Mouse (Mus musculus) intestine, postnatal 0 days (tissue): ENCODE measurements around the gene Lmo4. TPM values are rescaled to one million over a fixed set of nuclear protein-coding genes. Genes with fewer than 3 reads are reported as not detected.

Experiments used
- ATAC-seq: fragments of 200-750 bp; cut with Nextera tagmentation; 2 replicates; pipeline ENCODE4 v1.8.0; 2017; ENCODE audit warnings: mild to moderate bottlenecking, moderate TSS enrichment, moderate library complexity
- H3K27ac ChIP-seq: fragments of 300-500 bp; sonication (generic); 2 replicates; pipeline ENCODE4 v1.5.1; 2014; ENCODE audit warnings: mild to moderate bottlenecking, low read depth, low read length, moderate library complexity
- H3K27me3 ChIP-seq: fragments of 300-500 bp; sonication (generic); replicated peaks from 2 replicates; pipeline ENCODE4 v1.6.1; 2014; ENCODE audit warnings: low read length, mixed read lengths; ENCODE audit not compliant: control insufficient read depth, insufficient read depth
- H3K36me3 ChIP-seq: fragments of 300-500 bp; sonication (generic); 2 replicates; pipeline ENCODE4 v1.6.1; 2014; ENCODE audit warnings: mild to moderate bottlenecking, moderate library complexity; ENCODE audit not compliant: control insufficient read depth, insufficient read depth
- H3K4me1 ChIP-seq: fragments of 300-500 bp; sonication (generic); replicated peaks from 2 replicates; pipeline ENCODE4 v1.6.1; 2014; ENCODE audit warnings: antibody characterized with exemption, low read length, mixed read lengths; ENCODE audit not compliant: control insufficient read depth, insufficient read depth
- H3K4me2 ChIP-seq: fragments of 300-500 bp; sonication (generic); replicated peaks from 2 replicates; pipeline ENCODE4 v1.6.1; 2014; ENCODE audit warnings: low read depth, mild to moderate bottlenecking, moderate library complexity
- H3K4me3 ChIP-seq: fragments of 300-500 bp; sonication (generic); 2 replicates; pipeline ENCODE4 v1.5.1; 2014; ENCODE audit warnings: low read depth, low read length
- H3K9ac ChIP-seq: fragments of 300-500 bp; sonication (generic); 2 replicates; pipeline ENCODE4 v1.6.1; 2014; ENCODE audit warnings: mild to moderate bottlenecking, low read depth, low read length
- H3K9me3 ChIP-seq: fragments of 300-500 bp; sonication (generic); 2 replicates; pipeline ENCODE4 v1.6.1; 2016; ENCODE audit warnings: mixed run types; ENCODE audit not compliant: control insufficient read depth
- CTCF ChIP-seq: sonication (generic); IDR thresholded peaks from 2 replicates; pipeline ENCODE4 v1.5.1; 2016; ENCODE audit warnings: low read depth, mild to moderate bottlenecking, control low read depth, antibody characterized with exemption, moderate library complexity
- WGBS: fragments of 180-500 bp; shearing (Covaris S2); extraction: QIAGEN DNeasy Blood & Tissue Kit; methylation state at CpG from one replicate; pipeline ENCODE4 v1.1.7; 2014; 5-methylcytosine and 5-hydroxymethylcytosine counted together
- polyA plus RNA-seq: library from polyadenylated mRNA; unstranded; fragments of >200 nt; fragmentation: Nextera tagmentation; extraction: Ambion mirVana; gene quantifications from 2 replicates; pipeline ENCODE4 v1.2.1, GENCODE M21; 2015

Gene Lmo4
- 23.5 and 26.3 TPM in 2 replicates for polyA plus RNA-seq

DNA sequence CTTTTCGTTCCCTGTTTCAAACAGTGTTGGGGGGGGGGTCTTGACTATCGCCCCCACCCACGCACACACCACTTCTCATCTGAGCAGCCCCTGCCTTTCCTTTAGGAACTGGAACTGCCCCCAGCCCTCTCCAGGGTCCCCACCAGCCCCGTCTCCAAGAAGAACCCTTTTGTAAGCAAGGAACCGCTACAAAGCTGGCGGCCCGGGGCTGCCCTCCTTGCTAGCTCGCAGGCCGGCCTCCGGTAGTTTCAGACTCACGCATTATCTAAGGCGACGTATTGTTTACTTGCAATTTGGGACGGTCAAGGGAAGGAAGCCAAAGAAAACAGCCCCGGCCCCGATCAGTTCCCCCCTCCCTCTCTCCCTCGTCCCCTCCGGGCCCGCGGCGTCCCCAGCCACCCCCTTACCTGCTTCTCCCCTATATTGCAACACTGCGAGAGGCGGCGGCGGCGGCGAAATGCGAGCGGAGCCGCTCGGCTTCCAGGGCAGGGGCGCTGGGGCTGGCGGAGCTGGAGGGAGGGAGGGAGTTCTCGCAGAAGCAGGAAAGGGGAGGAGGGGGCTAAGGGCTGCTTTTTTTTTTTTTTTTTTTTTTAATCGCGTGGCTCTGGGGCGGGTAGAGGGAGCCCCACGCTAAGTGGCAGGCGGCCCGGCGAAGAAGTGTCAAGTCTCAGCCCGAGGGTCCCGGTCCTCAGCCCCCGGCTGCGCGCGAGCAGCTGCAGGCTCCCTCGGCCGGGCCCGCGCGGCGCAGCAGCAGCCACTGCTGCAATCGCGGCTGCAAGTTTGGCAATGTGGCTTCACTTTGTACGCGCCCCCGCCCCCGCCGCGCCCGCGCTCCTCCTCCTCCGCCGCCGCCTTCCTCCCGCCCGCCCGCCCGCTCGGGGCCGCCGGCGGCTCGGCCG, at the start of gene Lmo4:
TSS of gene Lmo4 (minus strand) at position 808 of the 899 bp plus-strand sequence.
- TF ChIP-seq CTCF = no peak
- Histone ChIP-seq H3K9ac (peak within 1 kb of the TSS; percentile 93), H3K27me3 (no peaks in the 10 kb centered on the region), H3K4me1 (no peaks in the 10 kb centered on the region), H3K36me3 (no peaks in the 10 kb centered on the region), H3K27ac (peak within 1 kb of the TSS; percentile 97), H3K4me2 (peak within 1 kb of the TSS; percentile 91), H3K4me3 (peak within 1 kb of the TSS; percentile 84), H3K9me3 (no peaks in the 10 kb centered on the region)
- peak; percentile 79 for ATAC-seq
- 1% methylated on average over 46 of the region's 76 CpGs for WGBS

- WGBS = 93% methylated on average over 5 of the region's 5 CpGs
- H3K4me2 ChIP-seq = no peak overlapping the region
- no peaks in the 10 kb centered on the region for H3K9me3 ChIP-seq
- H3K4me3 ChIP-seq = no peak overlapping the region
- no peaks in the 10 kb centered on the region for H3K27me3 ChIP-seq
- no peak for TF ChIP-seq CTCF
- H3K36me3 ChIP-seq = no peaks in the 10 kb centered on the region
- ATAC-seq = no peak
- no peak overlapping the region for H3K27ac ChIP-seq
- no peaks in the 10 kb centered on the region for H3K4me1 ChIP-seq
- no peak overlapping the region for H3K9ac ChIP-seq
Measured at GRCm38 (mm10) chr3:144254281-144254680, 49.3 kb upstream of the Lmo4 start.

GRCm38 (mm10) chr3:144253018-144253417, 48.0 kb upstream of the Lmo4 start:
- no peak overlapping the region for H3K4me2 ChIP-seq
- H3K9me3 ChIP-seq = no peaks in the 10 kb centered on the region
- TF ChIP-seq CTCF = no peak
- no peaks in the 10 kb centered on the region for H3K27me3 ChIP-seq
- ATAC-seq = no peak
- no peak overlapping the region for H3K4me3 ChIP-seq
- 72% methylated on average over 6 of the region's 6 CpGs for WGBS
- H3K27ac ChIP-seq = no peak overlapping the region
- no peak overlapping the region for H3K9ac ChIP-seq
- H3K4me1 ChIP-seq = no peaks in the 10 kb centered on the region
- no peaks in the 10 kb centered on the region for H3K36me3 ChIP-seq

- Histone ChIP-seq H3K4me1 (no peaks in the 10 kb centered on the region), H3K27ac (no peak overlapping the region), H3K4me3 (no peak overlapping the region), H3K9ac (no peak overlapping the region), H3K4me2 (no peak overlapping the region), H3K36me3 (no peaks in the 10 kb centered on the region), H3K9me3 (no peaks in the 10 kb centered on the region), H3K27me3 (no peaks in the 10 kb centered on the region)
- no peak for TF ChIP-seq CTCF
- WGBS = 80% methylated on average over 4 of the region's 4 CpGs
- ATAC-seq = no peak
Measured at GRCm38 (mm10) chr3:144252109-144252508, 47.1 kb upstream of the Lmo4 start.

DNA sequence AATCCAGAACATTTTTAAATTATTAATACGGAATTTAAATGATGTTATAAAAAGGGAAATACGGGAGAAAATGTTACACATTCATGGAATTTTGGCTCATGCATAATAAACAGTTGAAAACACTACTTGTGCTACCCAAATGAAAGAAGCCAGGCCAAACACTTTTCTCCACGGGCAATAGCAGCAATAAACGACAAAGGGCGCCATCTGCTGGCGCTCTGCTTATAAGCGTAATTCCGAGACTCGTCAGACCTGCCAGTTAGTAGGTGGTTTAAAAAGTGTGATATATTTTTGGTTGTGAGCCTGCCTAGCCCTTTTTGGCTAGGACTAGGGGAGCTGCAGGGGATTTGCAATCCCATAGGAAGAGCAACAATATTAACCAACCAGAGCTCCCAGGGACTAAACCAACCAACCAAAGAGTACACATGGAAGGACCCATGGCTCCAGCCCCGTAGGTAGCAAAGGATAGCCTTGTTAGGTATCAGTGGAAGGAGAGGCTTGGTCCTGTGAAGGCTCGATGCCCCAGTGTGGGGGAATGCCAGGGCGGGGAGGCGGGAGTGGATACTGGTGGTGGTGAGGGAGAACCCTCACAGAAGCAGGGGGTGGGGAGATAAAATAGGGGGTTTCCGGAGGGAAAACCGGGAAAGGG, 37.1 kb upstream of the Lmo4 start:
- Histone ChIP-seq H3K27ac (no peak overlapping the region), H3K4me3 (no peak overlapping the region), H3K27me3 (no peaks in the 10 kb centered on the region), H3K9me3 (no peaks in the 10 kb centered on the region), H3K36me3 (no peaks in the 10 kb centered on the region), H3K4me1 (no peaks in the 10 kb centered on the region), H3K9ac (no peak overlapping the region), H3K4me2 (no peak overlapping the region)
- peak; percentile 87 for TF ChIP-seq CTCF
- ATAC-seq = no peak
- 25% methylated on average over 15 of the region's 15 CpGs for WGBS

DNA sequence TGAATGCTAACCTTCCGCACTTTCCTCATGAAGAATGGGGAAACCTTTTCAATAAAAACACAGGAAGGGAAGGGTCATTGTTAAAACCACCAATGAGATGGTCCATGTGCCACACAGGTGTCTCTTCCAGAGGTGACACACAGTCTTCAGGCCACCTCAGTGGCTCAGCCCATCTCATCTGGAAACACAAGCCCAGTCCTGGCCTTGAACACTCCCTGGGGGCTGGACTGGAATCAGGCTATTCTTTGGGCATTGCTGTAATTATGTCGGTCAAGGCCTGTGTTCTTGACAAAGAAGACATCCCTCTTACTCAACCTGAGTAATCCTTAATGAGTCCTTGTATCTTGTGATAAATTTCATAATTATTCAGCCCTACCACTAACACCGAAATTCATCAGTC, 36.1 kb upstream of the Lmo4 start:
- H3K36me3 ChIP-seq = no peaks in the 10 kb centered on the region
- no peak overlapping the region for H3K27ac ChIP-seq
- no peak for TF ChIP-seq CTCF
- H3K9me3 ChIP-seq = no peaks in the 10 kb centered on the region
- H3K27me3 ChIP-seq = no peaks in the 10 kb centered on the region
- 94% methylated on average over 3 of the region's 3 CpGs for WGBS
- ATAC-seq = no peak
- H3K4me1 ChIP-seq = no peaks in the 10 kb centered on the region
- no peak overlapping the region for H3K9ac ChIP-seq
- H3K4me2 ChIP-seq = no peak overlapping the region
- H3K4me3 ChIP-seq = no peak overlapping the region
